Mouse (Mus musculus) ES-E14 (cell line): Measurements from ENCODE around the gene Arsb. TPM values are rescaled to one million over a fixed set of nuclear protein-coding genes. Genes with fewer than 3 reads are reported as not detected.

Experiments used
- DNase-seq: peaks from one replicate; pipeline ENCODE4 v3.0.0-alpha.2; 2013; ENCODE audit warnings: low read depth, low spot score
- H3K27ac ChIP-seq: 2 replicates; pipeline ENCODE4 v1.5.1; 2012; ENCODE audit warnings: low read depth, mild to moderate bottlenecking, low read length, moderate library complexity, mixed read lengths; ENCODE audit not compliant: poor library complexity, insufficient read depth, severe bottlenecking
- H3K36me3 ChIP-seq: 2 replicates; pipeline ENCODE4 v1.6.1; 2012; ENCODE audit warnings: mild to moderate bottlenecking, low read length, moderate library complexity, mixed read lengths; ENCODE audit not compliant: control insufficient read depth, poor library complexity, insufficient read depth, severe bottlenecking
- H3K4me1 ChIP-seq, 2 experiments: fragments of 150-350 bp in 1 of 2; sonication (generic) in 1 of 2; 2 replicates each; pipeline ENCODE4 v1.6.1; 2012; ENCODE audit warnings: low read length in 2 of 2, mild to moderate bottlenecking in 1 of 2, mixed read lengths in 1 of 2; ENCODE audit not compliant: control insufficient read depth in 2 of 2, insufficient read depth in 2 of 2, poor library complexity in 1 of 2
- H3K4me3 ChIP-seq, 2 experiments: fragments of 150-350 bp in 1 of 2; sonication (generic) in 1 of 2; 2 replicates each; pipeline ENCODE4 v1.5.1; 2012; ENCODE audit warnings: low read length in 2 of 2, low read depth in 1 of 2, mild to moderate bottlenecking in 1 of 2, mixed read lengths in 1 of 2; ENCODE audit not compliant: insufficient read depth in 1 of 2, poor library complexity in 1 of 2, severe bottlenecking in 1 of 2
- H3K9ac ChIP-seq: 2 replicates; pipeline ENCODE4 v1.6.1; 2012; ENCODE audit warnings: low read depth, mild to moderate bottlenecking, low read length, mixed read lengths; ENCODE audit not compliant: poor library complexity, insufficient read depth, severe bottlenecking
- H3K9me3 ChIP-seq: fragments of 150-350 bp; sonication (generic); 2 replicates; pipeline ENCODE4 v1.6.1; 2012; ENCODE audit warnings: low read depth, mild to moderate bottlenecking, low read length; ENCODE audit not compliant: control insufficient read depth, insufficient read depth
- CHD2 ChIP-seq: IDR thresholded peaks from 2 replicates; pipeline ENCODE4 v1.6.1; 2014; ENCODE audit warnings: mild to moderate bottlenecking, low read depth, low read length, inconsistent platforms
- HCFC1 ChIP-seq: IDR thresholded peaks from 2 replicates; pipeline ENCODE4 v1.6.1; 2012; ENCODE audit warnings: low read length, inconsistent platforms, borderline replicate concordance; ENCODE audit not compliant: insufficient read depth
- MAFK ChIP-seq: IDR thresholded peaks from 2 replicates; pipeline ENCODE4 v1.6.1; 2014; ENCODE audit warnings: mild to moderate bottlenecking, low read depth, low read length, inconsistent platforms; ENCODE audit not compliant: insufficient read depth
- ZC3H11A ChIP-seq: IDR thresholded peaks from 2 replicates; pipeline ENCODE4 v1.6.1; 2012; ENCODE audit warnings: low read depth, mild to moderate bottlenecking, inconsistent platforms, low read length, borderline replicate concordance
- ZNF384 ChIP-seq: IDR thresholded peaks from 2 replicates; pipeline ENCODE4 v1.6.1; 2012; ENCODE audit warnings: low read depth, low read length, inconsistent platforms
- in situ Hi-C, 2 experiments: fragments of 600-800 bp; cut with MboI; formaldehyde crosslinking; loops; one replicate each; pipeline ENCODE4 v1.15.1; 2025; ENCODE audit warnings: low sequenced_read_pairs in 2 of 2, inconsistent platforms in 1 of 2; ENCODE audit not compliant: unreplicated experiment in 2 of 2
- total RNA-seq: library from RNA; depleted of rRNA; stranded (reverse); fragments of 300-350 nt; gene quantifications from 2 replicates; pipeline ENCODE4 v1.2.3, GENCODE M21; 2012

The Arsb gene
- total RNA-seq, 1 experiment = 1.1 TPM

- DNase-seq = no peak
- no peaks in the 10 kb centered on the region for H3K36me3 ChIP-seq
- in situ Hi-C loops = no loop called here
- no peaks in the 10 kb centered on the region for H3K9me3 ChIP-seq
- no peak overlapping the region for H3K4me3 ChIP-seq
- TF ChIP-seq HCFC1 (no peak), ZC3H11A (no peak), ZNF384 (no peak), CHD2 (no peak)
- H3K4me1 ChIP-seq = no peaks in the 10 kb centered on the region
- no peak overlapping the region for H3K27ac ChIP-seq
- no peak overlapping the region for H3K9ac ChIP-seq
Measured at GRCm38 (mm10) chr13:93735131-93735636, 36.2 kb upstream of the Arsb start.

DNA sequence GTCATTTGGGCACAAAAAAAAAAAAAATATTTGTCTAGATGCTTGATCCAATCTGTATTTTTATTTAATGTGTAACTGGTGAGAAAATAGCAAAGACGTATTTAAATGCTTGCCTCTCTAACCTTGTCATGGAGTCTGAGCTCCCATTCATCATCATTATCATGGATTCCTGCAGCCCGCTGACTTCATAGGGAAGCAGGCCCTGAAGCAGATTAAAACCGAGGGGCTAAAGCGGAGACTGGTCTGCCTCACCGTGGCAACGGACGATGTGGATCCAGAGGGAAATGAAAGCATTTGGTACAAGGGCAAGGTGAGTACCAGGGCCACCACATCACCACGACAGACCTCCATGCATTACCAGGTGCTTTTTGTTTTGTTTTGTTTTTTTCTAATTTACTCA, 27.3 kb upstream of the Arsb start:
- Histone ChIP-seq H3K27ac (no peak overlapping the region), H3K9ac (no peak overlapping the region), H3K4me1 (no peaks in the 10 kb centered on the region), H3K36me3 (no peaks in the 10 kb centered on the region), H3K9me3 (no peaks in the 10 kb centered on the region), H3K4me3 (no peak overlapping the region)
- TF ChIP-seq MAFK = no peak
- no peak for TF ChIP-seq HCFC1
- TF ChIP-seq ZNF384 = no peak
- no peak for TF ChIP-seq CHD2
- TF ChIP-seq ZC3H11A = no peak
- no peak for DNase-seq
- in situ Hi-C loops = no loop called here

GRCm38 (mm10) chr13:93752597-93753400, 18.6 kb upstream of the Arsb start:
- Histone ChIP-seq H3K27ac (no peak overlapping the region), H3K4me1 (no peaks in the 10 kb centered on the region), H3K4me3 (no peak overlapping the region), H3K9me3 (no peaks in the 10 kb centered on the region), H3K36me3 (no peaks in the 10 kb centered on the region), H3K9ac (no peak overlapping the region)
- DNase-seq = no peak
- TF ChIP-seq ZC3H11A (no peak), CHD2 (no peak), MAFK (no peak), HCFC1 (no peak)
- in situ Hi-C loops = no loop called here

DNA sequence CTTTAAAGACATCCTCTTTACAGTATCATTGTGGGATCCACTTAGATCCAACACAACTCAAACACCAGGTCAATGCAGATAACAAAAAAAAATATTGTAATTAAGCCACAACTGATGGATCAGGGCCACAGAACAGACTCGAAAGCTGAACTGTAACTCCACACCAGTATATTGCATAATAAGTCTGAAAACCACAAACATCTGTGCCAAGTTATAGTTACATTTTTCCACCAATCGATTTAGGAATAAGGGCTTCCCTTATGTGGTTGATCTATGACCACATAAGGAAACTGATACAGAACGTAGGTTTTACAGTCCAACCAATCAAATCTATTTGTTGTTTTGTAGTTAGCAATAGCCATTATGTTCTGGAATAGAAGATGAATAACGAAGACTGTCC, 16.3 kb upstream of the Arsb start:
- Histone ChIP-seq H3K4me3 (no peak overlapping the region), H3K9me3 (no peaks in the 10 kb centered on the region), H3K9ac (no peak overlapping the region), H3K27ac (no peak overlapping the region), H3K36me3 (no peaks in the 10 kb centered on the region), H3K4me1 (no peaks in the 10 kb centered on the region)
- no peak for DNase-seq
- in situ Hi-C loops = no loop called here
- TF ChIP-seq MAFK = no peak
- no peak for TF ChIP-seq HCFC1
- TF ChIP-seq CHD2 = no peak
- no peak for TF ChIP-seq ZC3H11A
- no peak for TF ChIP-seq ZNF384
